Mouse (Mus musculus) gastrocnemius, postnatal 14 days (tissue): ENCODE measurements around the gene Rnf152. TPM values are rescaled to one million over a fixed set of nuclear protein-coding genes. Genes with fewer than 3 reads are reported as not detected.

Source experiments
- DNase-seq: peaks from one replicate; pipeline ENCODE4 v3.0.0; 2021; ENCODE audit warnings: mixed read lengths
- intact Hi-C: fragments of 180-260 bp; cut with DNase I; formaldehyde crosslinking; loops from one replicate; pipeline ENCODE4 v1.15.1; 2025; ENCODE audit warnings: low total_unique reads
- total RNA-seq, 2 experiments: library from RNA; stranded (reverse); gene quantifications; 2 replicates each; pipeline ENCODE4 v1.2.3; 2021

Gene Rnf152
- total RNA-seq, 2 experiments from 2014 or later, result 1.3 to 1.5 TPM

- intact Hi-C loops, result no loop called here
- DNase-seq, result no peak
These were observed 42.3 kb downstream of the Rnf152 start for GRCm38 (mm10) chr1:105314010-105314800.

DNA sequence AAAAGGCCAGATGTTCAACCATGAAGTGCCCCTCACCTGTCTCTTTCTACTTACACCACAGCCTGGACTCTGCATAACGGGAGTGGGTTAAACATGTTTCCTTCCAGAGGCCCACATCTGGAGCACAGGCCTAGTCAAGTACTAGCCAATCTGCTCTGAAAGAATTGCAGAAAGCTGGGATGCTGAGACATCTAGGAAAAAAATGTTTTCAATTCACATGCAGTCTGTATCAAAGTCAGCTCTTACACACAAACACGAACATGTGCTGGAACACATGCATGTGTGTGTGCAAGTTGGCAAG lies 44.0 kb downstream of the Rnf152 start:
- DNase-seq, result no peak
- intact Hi-C loops, result no loop called here

GRCm38 (mm10) chr1:105311899-105312600 lies 44.5 kb downstream of the Rnf152 start:
- intact Hi-C loops, result no loop called here
- DNase-seq, result peak; percentile 51

- DNase-seq, result no peak
- intact Hi-C loops, result no loop called here
These were observed 54.3 kb downstream of the Rnf152 start for GRCm38 (mm10) chr1:105302164-105302563.

- intact Hi-C loops, result no loop called here
- no peak for DNase-seq
These were observed 54.7 kb downstream of the Rnf152 start for GRCm38 (mm10) chr1:105301764-105302163.

GRCm38 (mm10) chr1:105291859-105292258 lies 64.7 kb downstream of the Rnf152 start:
- no peak for DNase-seq
- intact Hi-C loops, result no loop called here

DNA sequence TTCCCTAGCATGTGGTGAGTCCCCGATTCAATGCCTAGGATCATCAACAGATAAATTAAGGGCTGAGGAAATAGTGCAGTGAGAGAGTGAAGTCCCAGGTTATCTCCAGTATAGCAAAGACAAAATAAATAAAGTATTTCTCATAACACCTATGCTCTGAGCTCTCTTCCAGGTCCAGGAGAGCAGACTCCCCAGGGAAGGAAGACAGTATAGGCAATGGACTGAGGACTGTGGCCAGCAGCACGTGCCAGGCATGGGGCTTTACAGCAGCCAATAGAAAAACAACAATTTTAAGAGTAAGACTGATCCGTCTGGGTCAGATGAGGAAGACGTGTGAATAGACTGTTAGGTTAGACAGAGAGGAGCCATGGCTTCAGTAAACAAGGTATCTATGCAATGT lies 69.0 kb downstream of the Rnf152 start:
- intact Hi-C loops, result no loop called here
- DNase-seq, result no peak

DNA sequence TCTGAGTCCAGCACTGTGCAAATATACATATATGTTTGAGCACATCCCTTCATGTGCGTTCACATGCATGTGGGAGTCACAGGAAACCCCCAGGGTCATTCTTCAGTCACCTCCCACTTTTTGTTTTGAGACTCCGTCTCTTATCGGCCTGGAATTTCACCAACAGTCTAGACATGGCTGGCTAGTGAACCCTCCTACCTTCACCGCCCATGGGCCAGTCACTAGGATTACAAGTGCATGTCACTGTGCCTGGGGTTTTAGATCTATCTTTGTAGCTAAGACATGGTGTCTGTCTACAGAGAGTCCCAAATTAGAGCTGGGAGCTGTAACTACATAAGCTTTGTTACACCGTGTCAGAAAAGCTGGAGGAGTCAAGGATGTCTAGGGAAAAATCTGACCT lies 69.6 kb downstream of the Rnf152 start:
- DNase-seq, result no peak
- intact Hi-C loops, result no loop called here

GRCm38 (mm10) chr1:105285001-105285400 lies 71.5 kb downstream of the Rnf152 start:
- intact Hi-C loops, result no loop called here

GRCm38 (mm10) chr1:105284116-105284515 lies 72.4 kb downstream of the Rnf152 start:
- no peak for DNase-seq
- intact Hi-C loops, result no loop called here

More at GRCm38 (mm10) chr1:105285001-105285400, 71.5 kb downstream of the Rnf152 start:
- no peak for DNase-seq

- intact Hi-C loops, result no loop called here
- DNase-seq, result no peak
These were observed 75.2 kb downstream of the Rnf152 start for GRCm38 (mm10) chr1:105281277-105281676.

GRCm38 (mm10) chr1:105280160-105280559 lies 76.3 kb downstream of the Rnf152 start:
- intact Hi-C loops, result no loop called here
- no peak for DNase-seq

DNA sequence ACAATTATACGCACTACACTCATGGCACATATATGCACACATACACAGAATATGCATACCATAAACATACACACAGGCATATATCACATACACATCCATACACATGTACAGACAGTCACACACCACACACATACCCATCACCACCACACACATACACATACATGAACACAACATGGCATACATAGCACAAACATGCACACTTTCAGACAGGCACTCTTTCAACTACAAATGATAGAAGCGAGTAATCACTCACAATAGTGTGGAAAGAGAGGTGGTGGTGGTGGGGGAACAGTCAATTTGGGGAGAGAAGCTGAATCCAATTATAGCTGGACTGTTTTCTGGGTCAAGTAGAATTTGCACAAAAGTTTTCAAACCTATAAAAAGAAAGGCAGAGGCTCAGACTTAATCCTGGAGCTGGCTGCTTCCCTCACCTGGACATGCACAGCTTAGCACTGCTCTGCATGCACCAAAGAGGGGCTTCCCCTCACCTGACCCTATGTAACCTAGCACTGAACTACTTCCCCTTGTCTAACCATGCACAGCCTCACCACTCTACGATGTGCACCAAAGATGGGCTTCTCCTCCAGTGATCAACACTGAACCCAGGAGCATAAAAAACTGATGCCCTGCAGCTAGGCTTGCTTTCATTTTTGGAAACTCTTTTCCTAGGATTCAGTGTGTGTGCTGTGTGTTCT lies 81.9 kb downstream of the Rnf152 start:
- intact Hi-C loops, result no loop called here
- DNase-seq, result no peak

DNA sequence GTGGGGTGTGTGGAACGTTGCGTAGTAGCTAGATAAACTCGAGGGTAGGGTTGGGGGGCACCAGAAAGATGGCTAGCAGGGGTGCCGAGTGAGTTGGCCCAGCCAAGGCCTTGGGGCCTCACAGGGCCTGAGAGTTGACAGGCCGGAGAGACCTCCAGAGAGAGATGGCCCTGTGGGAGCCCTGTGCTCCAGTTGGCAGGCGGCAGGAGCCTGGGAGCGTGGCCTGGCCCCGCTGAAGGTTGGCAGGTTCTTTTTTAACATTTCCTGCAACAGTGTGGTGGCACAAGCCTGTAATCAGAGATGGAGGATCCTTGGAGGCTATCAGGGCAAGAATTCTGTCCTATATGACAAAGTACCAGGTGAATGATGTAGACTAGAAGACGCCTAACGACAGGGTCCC lies 85.4 kb downstream of the Rnf152 start:
- no peak for DNase-seq
- intact Hi-C loops, result no loop called here

GRCm38 (mm10) chr1:105263283-105264033 lies 93.1 kb downstream of the Rnf152 start:
- intact Hi-C loops, result no loop called here
- DNase-seq, result no peak

GRCm38 (mm10) chr1:105260200-105260599 lies 96.3 kb downstream of the Rnf152 start:
- intact Hi-C loops, result no loop called here
- no peak for DNase-seq

DNA sequence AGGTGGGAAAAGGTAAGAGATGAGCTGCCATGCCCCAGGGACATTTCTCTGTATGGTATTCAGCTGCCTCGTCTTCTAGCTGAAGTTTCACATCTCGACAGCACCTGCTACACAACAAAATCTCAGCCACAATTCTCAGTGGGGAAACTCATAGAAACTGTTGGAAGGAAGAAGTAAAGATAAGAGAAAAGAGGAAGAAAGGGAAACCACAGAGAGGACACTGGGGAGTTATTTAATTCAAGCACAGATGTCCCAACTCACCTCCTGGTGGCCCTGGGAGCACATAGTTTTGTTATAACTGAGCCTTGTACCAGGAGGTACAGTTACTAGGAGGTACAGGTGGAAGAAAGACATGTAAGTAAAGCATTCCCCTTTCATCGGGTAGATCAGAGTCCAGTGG lies 99.3 kb downstream of the Rnf152 start:
- intact Hi-C loops, result no loop called here
- no peak for DNase-seq

DNA sequence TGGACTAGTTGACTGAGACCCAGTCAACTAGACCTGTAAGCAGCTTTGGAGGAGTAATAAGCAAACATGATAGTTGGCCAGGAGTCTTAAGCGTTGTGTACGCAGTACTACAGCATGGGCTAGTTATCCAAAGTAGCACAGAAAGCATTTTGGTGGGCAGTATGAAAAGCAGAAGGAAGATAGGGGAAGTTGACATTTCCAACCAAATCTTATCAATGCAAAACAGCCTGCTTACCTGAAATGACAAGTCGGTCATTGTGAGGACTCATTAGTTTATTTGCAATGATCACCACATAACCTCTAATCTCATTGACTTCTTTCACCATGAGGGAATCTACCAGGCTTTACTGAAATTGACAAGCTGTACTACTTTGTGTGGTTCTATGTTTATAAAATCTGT lies 107.3 kb downstream of the Rnf152 start:
- intact Hi-C loops, result no loop called here
- DNase-seq, result no peak

DNA sequence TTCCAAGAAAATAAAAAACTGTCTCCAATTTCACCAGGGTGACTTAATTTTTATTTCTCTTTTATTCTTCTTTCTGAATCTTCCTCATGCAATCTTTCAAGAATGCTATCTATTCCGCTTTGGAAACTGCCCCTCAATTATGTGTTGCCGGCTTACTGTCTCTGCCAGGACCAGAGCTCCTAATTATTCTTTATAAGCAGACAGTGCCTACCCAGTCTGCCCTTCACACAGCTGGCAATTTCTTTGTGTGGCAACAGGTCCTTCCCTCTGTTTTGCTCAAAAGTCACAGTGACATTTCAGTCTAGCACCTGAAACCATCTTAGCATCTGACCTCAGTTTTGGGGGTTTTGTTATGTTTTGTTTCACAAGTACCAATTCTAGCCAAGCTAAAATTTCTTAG lies 109.9 kb downstream of the Rnf152 start:
- no peak for DNase-seq
- intact Hi-C loops, result no loop called here

DNA sequence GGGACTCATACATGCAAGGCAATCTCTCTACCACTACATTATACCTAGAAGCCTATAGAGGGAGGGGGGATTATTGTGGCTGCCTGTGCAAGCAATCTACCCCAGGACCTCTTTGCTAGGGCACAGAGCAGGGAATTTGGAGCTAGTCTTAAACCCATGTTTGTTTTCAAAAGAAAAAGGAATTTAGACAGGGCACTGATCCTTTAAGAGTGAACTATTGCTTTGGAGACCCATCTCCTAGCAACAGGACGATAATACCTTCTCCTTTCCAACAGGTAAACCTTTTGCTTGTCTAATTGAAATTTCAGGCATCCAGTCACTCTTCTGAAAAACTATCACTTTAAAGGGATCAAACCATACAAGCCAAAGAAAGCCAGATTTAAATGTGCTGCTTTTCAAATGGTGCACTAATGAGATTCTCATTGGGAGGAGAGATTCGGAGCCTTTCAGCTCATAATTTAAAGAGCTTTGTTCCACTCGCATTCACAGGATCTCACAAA lies 110.4 kb downstream of the Rnf152 start:
- no peak for DNase-seq
- intact Hi-C loops, result no loop called here
